Mouse (Mus musculus): ENCODE results near the gene Lrpprc. TPM values are rescaled to one million over a fixed set of nuclear protein-coding genes. Genes with fewer than 3 reads are reported as not detected.

Lrpprc gene
- polyA plus RNA-seq, 1 experiment, result 5.4 TPM

DNA sequence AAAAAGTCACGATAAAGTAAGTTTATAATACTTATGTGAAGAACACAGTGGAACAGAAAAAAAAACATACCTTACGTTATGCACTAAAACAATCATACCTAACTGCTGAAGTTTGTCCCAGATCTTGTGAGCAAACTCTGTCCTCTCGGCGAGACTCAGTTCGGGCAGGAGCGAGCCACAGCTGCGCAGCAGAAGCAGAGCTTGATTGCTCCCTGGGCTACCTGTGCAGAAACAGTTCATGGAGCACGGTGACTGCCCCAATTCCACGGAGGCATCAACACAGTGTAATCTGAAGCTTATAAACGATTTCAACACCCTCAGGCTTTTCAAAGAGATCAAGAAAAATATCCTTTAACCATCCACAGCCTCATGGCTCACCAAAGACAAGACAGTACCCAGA, 15.3 kb downstream of the Lrpprc start:
- H3K4me3 ChIP-seq (ENCODE audit: extremely low read depth, insufficient read depth, insufficient read length), result no peak overlapping the region
- H3K36me3 ChIP-seq (ENCODE audit: control insufficient read depth, insufficient read depth, low read length), result peaks cover 17% of the 10 kb centered on the region
- H3K27me3 ChIP-seq (ENCODE audit: control insufficient read depth, insufficient read depth, low read length), result no peaks in the 10 kb centered on the region
- no peaks in the 10 kb centered on the region for H3K4me1 ChIP-seq (ENCODE audit: control insufficient read depth, insufficient read depth, insufficient read length)
- 93% methylated on average over 10 of the region's 10 CpGs for WGBS
- TF ChIP-seq CTCF (IDR thresholded peaks at IDR 0.05; ENCODE audit: extremely low read depth, insufficient read depth, insufficient read length, insufficient replicate concordance) (no peak), POLR2A (IDR thresholded peaks at IDR 0.05; ENCODE audit: low read depth, low read length) (no peak)
- no peak overlapping the region for H3K27ac ChIP-seq (ENCODE audit: insufficient read depth, low read length)
- DNase-seq (ENCODE audit: low read depth in 1 of 2, low spot score in 2 of 2), result no peak

DNA sequence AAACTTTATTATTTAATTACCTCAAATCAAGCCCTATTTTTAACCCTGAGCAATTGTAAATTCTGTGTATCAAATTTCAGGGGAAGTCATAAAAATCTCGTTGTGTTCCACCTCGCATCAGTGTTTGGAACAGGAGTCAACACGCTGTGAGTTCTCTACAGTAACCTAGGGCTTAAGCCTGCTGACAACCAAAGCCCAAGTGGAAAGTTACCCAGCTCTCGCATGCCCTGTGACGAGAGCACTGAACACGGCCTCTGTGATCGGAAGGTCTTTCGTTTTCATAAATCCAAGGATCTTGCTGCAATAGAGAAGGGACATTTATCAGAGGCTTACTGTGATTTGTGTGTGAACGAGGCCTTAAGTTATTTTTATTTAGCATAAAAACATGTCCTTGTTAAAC, 18.7 kb downstream of the Lrpprc start:
- 95% methylated on average over 9 of the region's 9 CpGs for WGBS
- DNase-seq (ENCODE audit: low read depth in 1 of 2, low spot score in 2 of 2), result no peak
- no peaks in the 10 kb centered on the region for H3K4me1 ChIP-seq (ENCODE audit: control insufficient read depth, insufficient read depth, insufficient read length)
- peaks cover 31% of the 10 kb centered on the region for H3K36me3 ChIP-seq (ENCODE audit: control insufficient read depth, insufficient read depth, low read length)
- TF ChIP-seq POLR2A (IDR thresholded peaks at IDR 0.05; ENCODE audit: low read depth, low read length) (no peak), CTCF (IDR thresholded peaks at IDR 0.05; ENCODE audit: extremely low read depth, insufficient read depth, insufficient read length, insufficient replicate concordance) (no peak)
- H3K27me3 ChIP-seq (ENCODE audit: control insufficient read depth, insufficient read depth, low read length), result no peaks in the 10 kb centered on the region
- H3K27ac ChIP-seq (ENCODE audit: insufficient read depth, low read length), result no peak overlapping the region
- no peak overlapping the region for H3K4me3 ChIP-seq (ENCODE audit: extremely low read depth, insufficient read depth, insufficient read length)

DNA sequence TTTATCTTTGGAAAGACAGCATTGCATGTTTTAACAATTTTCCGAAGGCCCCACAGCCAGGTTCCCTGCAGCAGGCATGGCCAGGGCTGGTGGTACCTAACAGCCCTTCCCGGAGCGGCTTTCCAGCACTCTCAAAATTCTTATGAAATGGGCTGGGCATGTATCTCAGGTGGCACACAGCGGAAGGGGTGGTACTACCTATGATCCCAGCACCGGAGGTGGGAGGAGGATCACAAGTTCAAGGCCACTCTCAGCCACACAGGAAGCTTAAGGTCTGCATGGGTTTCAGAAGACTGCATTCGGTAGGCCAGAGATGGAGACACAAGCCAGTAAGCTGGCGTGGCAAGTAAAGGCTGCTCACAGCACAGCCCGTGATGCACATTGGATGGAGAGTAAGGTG, 31.6 kb downstream of the Lrpprc start:
- WGBS, result 86% methylated on average over 8 of the region's 8 CpGs

DNA sequence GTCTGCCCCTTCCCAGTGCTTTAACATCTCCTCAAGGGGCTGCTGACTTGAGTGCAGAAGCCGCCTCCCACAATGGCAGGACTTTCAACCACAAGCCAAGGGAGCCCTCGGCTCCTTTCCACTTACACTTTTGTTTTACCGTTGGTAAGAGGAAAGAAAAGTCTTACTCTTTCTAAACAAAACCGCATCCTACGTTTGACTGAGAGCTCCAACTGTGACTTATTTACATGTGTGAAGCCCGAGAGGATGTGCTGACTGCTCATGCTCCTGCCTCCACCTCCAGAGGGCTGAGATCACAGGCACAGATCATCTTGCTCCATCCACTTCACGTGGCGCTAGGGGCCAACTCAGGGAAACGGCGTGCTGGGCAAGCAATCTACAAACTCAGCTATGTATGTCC, 32.2 kb downstream of the Lrpprc start:
- 0 out of 2 replicates have a peak, but pooled peaks cover 4% of the 10 kb centered on the region for H3K4me1 ChIP-seq (ENCODE audit: control insufficient read depth, insufficient read depth, insufficient read length)
- no peaks in the 10 kb centered on the region for H3K27me3 ChIP-seq (ENCODE audit: control insufficient read depth, insufficient read depth, low read length)
- peak in 1 of 2 experiments; percentile 1 for DNase-seq (ENCODE audit: low read depth in 1 of 2, low spot score in 2 of 2)
- 58% methylated on average over 10 of the region's 10 CpGs for WGBS
- peaks cover 10% of the 10 kb centered on the region for H3K36me3 ChIP-seq (ENCODE audit: control insufficient read depth, insufficient read depth, low read length)
- H3K4me3 ChIP-seq (ENCODE audit: extremely low read depth, insufficient read depth, insufficient read length), result no peak overlapping the region
- TF ChIP-seq POLR2A (IDR thresholded peaks at IDR 0.05; ENCODE audit: low read depth, low read length) (no peak), CTCF (IDR thresholded peaks at IDR 0.05; ENCODE audit: extremely low read depth, insufficient read depth, insufficient read length, insufficient replicate concordance) (no peak)
- H3K27ac ChIP-seq (ENCODE audit: insufficient read depth, low read length), result no peak overlapping the region

More for the DNA sequence above, 31.6 kb downstream of the Lrpprc start:
- Histone ChIP-seq H3K4me3 (ENCODE audit: extremely low read depth, insufficient read depth, insufficient read length) (no peak overlapping the region), H3K4me1 (ENCODE audit: control insufficient read depth, insufficient read depth, insufficient read length) (0 out of 2 replicates have a peak, but pooled peaks cover 4% of the 10 kb centered on the region), H3K36me3 (ENCODE audit: control insufficient read depth, insufficient read depth, low read length) (peaks cover 9% of the 10 kb centered on the region), H3K27ac (ENCODE audit: insufficient read depth, low read length) (no peak overlapping the region), H3K27me3 (ENCODE audit: control insufficient read depth, insufficient read depth, low read length) (no peaks in the 10 kb centered on the region)
- DNase-seq (ENCODE audit: low read depth in 1 of 2, low spot score in 2 of 2), result no peak
- TF ChIP-seq CTCF (IDR thresholded peaks at IDR 0.05; ENCODE audit: extremely low read depth, insufficient read depth, insufficient read length, insufficient replicate concordance) (no peak), POLR2A (IDR thresholded peaks at IDR 0.05; ENCODE audit: low read depth, low read length) (no peak)

DNA sequence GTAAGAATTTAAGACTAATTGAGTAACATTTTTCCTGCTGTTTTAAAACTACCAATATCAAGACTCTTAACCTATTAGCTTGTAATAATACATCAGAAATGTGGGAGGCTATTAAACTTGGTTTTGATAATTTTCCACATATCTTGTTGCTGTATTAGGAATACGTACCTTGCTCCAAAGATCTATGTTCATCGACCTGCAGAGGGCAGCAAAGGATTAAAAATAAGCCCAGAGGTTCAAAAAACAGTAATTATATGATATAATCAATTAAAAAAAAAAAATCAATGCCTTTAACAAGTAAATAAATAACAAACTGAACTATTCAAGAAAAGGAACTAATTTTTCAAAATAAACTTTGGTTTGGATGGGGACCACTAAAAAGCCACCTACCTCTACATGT, 34.5 kb downstream of the Lrpprc start:
- 73% methylated on average over 2 of the region's 2 CpGs for WGBS
- peaks cover 15% of the 10 kb centered on the region for H3K36me3 ChIP-seq (ENCODE audit: control insufficient read depth, insufficient read depth, low read length)
- no peak for DNase-seq (ENCODE audit: low read depth in 1 of 2, low spot score in 2 of 2)

DNA sequence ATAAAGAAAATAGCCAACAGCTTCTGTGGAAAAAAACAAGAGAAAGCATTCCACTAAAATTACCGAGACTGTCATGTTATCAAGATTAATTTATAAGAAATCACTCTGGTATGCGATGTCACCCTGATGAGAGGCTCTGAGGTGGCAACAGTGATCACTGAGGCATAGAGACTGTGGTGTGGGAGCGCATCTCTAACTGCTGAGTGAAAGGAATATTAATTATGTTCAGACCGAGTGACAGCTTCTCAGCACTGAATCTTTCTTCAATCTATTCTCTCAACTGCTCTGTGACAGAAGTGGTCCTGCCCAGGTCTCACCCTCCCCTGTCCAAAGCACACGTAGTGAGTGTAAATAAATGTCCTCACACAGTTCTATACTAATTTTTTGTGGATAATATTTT, 37.1 kb downstream of the Lrpprc start:
- Histone ChIP-seq H3K4me3 (ENCODE audit: extremely low read depth, insufficient read depth, insufficient read length) (no peak overlapping the region), H3K27ac (ENCODE audit: insufficient read depth, low read length) (no peak overlapping the region), H3K36me3 (ENCODE audit: control insufficient read depth, insufficient read depth, low read length) (peaks cover 22% of the 10 kb centered on the region), H3K27me3 (ENCODE audit: control insufficient read depth, insufficient read depth, low read length) (no peaks in the 10 kb centered on the region), H3K4me1 (ENCODE audit: control insufficient read depth, insufficient read depth, insufficient read length) (no peaks in the 10 kb centered on the region)
- no peak for DNase-seq (ENCODE audit: low read depth in 1 of 2, low spot score in 2 of 2)
- no peak for TF ChIP-seq CTCF (IDR thresholded peaks at IDR 0.05; ENCODE audit: extremely low read depth, insufficient read depth, insufficient read length, insufficient replicate concordance)
- no peak for TF ChIP-seq POLR2A (IDR thresholded peaks at IDR 0.05; ENCODE audit: low read depth, low read length)
- WGBS, result 93% methylated on average over 5 of the region's 5 CpGs

More for the DNA sequence above, 34.5 kb downstream of the Lrpprc start:
- H3K27ac ChIP-seq (ENCODE audit: insufficient read depth, low read length), result no peak overlapping the region
- H3K4me1 ChIP-seq (ENCODE audit: control insufficient read depth, insufficient read depth, insufficient read length), result 0 out of 2 replicates have a peak, but pooled peaks cover 4% of the 10 kb centered on the region
- TF ChIP-seq CTCF (IDR thresholded peaks at IDR 0.05; ENCODE audit: extremely low read depth, insufficient read depth, insufficient read length, insufficient replicate concordance) (no peak), POLR2A (IDR thresholded peaks at IDR 0.05; ENCODE audit: low read depth, low read length) (no peak)
- H3K27me3 ChIP-seq (ENCODE audit: control insufficient read depth, insufficient read depth, low read length), result no peaks in the 10 kb centered on the region
- H3K4me3 ChIP-seq (ENCODE audit: extremely low read depth, insufficient read depth, insufficient read length), result no peak overlapping the region

DNA sequence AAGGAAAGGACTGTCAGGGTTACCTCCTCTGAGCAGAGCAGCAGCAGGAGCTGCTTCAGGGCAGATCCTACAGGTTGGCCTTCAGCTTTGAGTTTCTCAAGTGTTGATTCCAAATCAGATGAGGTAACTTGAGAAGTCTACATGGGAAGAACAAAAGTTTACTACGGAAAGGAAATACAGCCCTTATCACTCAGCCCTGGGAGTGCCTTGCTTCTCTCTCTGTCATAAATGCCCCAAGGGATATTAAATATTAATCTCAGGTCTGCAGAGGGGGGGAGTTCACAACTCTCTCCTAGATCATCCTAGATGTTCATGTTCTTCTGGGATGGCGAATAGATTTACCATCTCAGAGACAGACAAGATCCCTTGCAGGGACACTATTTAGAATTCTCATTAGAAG, 38.3 kb downstream of the Lrpprc start:
- TF ChIP-seq CTCF (IDR thresholded peaks at IDR 0.05; ENCODE audit: extremely low read depth, insufficient read depth, insufficient read length, insufficient replicate concordance) (no peak), POLR2A (IDR thresholded peaks at IDR 0.05; ENCODE audit: low read depth, low read length) (no peak)
- H3K27ac ChIP-seq (ENCODE audit: insufficient read depth, low read length), result no peak overlapping the region
- peaks cover 23% of the 10 kb centered on the region for H3K36me3 ChIP-seq (ENCODE audit: control insufficient read depth, insufficient read depth, low read length)
- 92% methylated on average over 2 of the region's 2 CpGs for WGBS
- no peak for DNase-seq (ENCODE audit: low read depth in 1 of 2, low spot score in 2 of 2)
- H3K4me3 ChIP-seq (ENCODE audit: extremely low read depth, insufficient read depth, insufficient read length), result no peak overlapping the region
- no peaks in the 10 kb centered on the region for H3K27me3 ChIP-seq (ENCODE audit: control insufficient read depth, insufficient read depth, low read length)
- no peaks in the 10 kb centered on the region for H3K4me1 ChIP-seq (ENCODE audit: control insufficient read depth, insufficient read depth, insufficient read length)
